Mouse (Mus musculus) retina, postnatal 7 days (tissue): ENCODE data around the gene Vmn1r58.
"Not testable (repeated sequence)": the region's sequence is repeated elsewhere in the genome, so short reads cannot be mapped to it uniquely, and the experiment has no call there.

Source experiments
- DNase-seq: peaks from one replicate; pipeline ENCODE4 v3.0.0-alpha.2; 2012; ENCODE audit warnings: low read depth, low spot score

The Vmn1r58 gene

GRCm38 (mm10) chr7:5413296-5413695 is at the start of gene Vmn1r58:
TSS of gene Vmn1r58 (minus strand) at chr7:5413396.
- not testable (repeated sequence) for DNase-seq

- DNase-seq = no peak
Measured at GRCm38 (mm10) chr7:5456674-5457073, 43.5 kb upstream of the Vmn1r58 start, which contains the start of gene Vmn1r59. TSS of gene Vmn1r59 (minus strand) at chr7:5456774.

GRCm38 (mm10) chr7:5454011-5454410 is 40.8 kb upstream of the Vmn1r58 start:
- DNase-seq = not testable (repeated sequence)

GRCm38 (mm10) chr7:5448627-5449026 is 35.4 kb upstream of the Vmn1r58 start:
- no peak for DNase-seq

GRCm38 (mm10) chr7:5406201-5406600 is 7.0 kb downstream of the Vmn1r58 start:
- DNase-seq = no peak

GRCm38 (mm10) chr7:5366724-5367123 is 46.5 kb downstream of the Vmn1r58 start:
- DNase-seq = no peak

GRCm38 (mm10) chr7:5363599-5363998 is 49.6 kb downstream of the Vmn1r58 start:
- no peak for DNase-seq
